Mouse (Mus musculus) megakaryocyte, embryonic 14.5 days (primary cell): ENCODE measurements around the gene Ppfia1.

Experiments used
- FLI1 ChIP-seq: IDR thresholded peaks from 2 replicates; pipeline ENCODE4 v1.6.1; 2012; ENCODE audit warnings: low read length, inconsistent platforms, mixed read lengths
- GATA1 ChIP-seq: IDR thresholded peaks from 3 replicates; pipeline ENCODE4 v1.6.1; 2012; ENCODE audit warnings: mixed read lengths, low read length, inconsistent platforms, borderline replicate concordance

DNA sequence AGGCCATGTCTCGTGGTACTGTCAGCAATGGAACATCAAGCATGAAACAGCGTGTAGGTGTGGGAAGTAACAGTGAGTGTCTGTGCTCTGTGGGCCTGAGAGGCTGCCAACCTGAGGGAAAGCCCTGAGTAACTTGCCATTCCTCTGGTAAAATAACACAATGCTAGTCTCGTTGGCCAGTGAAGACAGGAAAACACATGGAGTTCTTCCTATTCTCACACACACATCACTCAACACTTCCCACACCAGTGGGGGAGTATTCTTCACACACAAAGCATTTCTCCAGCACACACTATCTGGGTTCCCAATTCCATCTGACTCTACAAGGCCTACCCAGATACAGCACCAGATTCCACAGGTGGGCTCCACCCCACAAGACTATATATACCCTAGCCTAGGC lies 23.7 kb downstream of the Ppfia1 start:
- TF ChIP-seq GATA1 (no peak), FLI1 (no peak)
